In genomic region chr14:18342749-18343148, GRCm38 (mm10) we compare ENCODE assay signal across 27 mouse cellular contexts.
"Had no signal": no experiment of that assay in that cellular context is flagged by ENCODE, and none has a peak within 500 bp of the region (broad histone marks: within the 10 kb centered on the region; RNA-seq: fewer than 3 reads in every experiment).

No protein-coding gene starts in this region.

- ATAC-seq: hindbrain, postnatal 0 days; intestine, embryonic 16.5 days had no signal

- H3K4me1 ChIP-seq: heart, embryonic 15.5 days; hindbrain, embryonic 13.5 days; hindbrain, embryonic 15.5 days; kidney, embryonic 15.5 days; limb, embryonic 10.5 days; limb, embryonic 12.5 days; liver, embryonic 13.5 days; liver, embryonic 15.5 days had no signal

- H3K27ac ChIP-seq: heart, embryonic 13.5 days; heart, embryonic 15.5 days; hindbrain, embryonic 13.5 days; hindbrain, embryonic 15.5 days; hindbrain, postnatal 0 days; kidney, embryonic 15.5 days; kidney, postnatal 0 days; layer of hippocampus, adult 2 months; left cerebral cortex, adult 2 months; limb, embryonic 10.5 days; limb, embryonic 12.5 days; liver, embryonic 13.5 days; liver, embryonic 15.5 days had no signal

- H3K27me3 ChIP-seq: heart, embryonic 13.5 days; heart, embryonic 15.5 days; hindbrain, embryonic 13.5 days; hindbrain, embryonic 15.5 days; kidney, embryonic 15.5 days; limb, embryonic 12.5 days; liver, embryonic 13.5 days; liver, embryonic 15.5 days had no signal

- H3K36me3 ChIP-seq: heart, embryonic 13.5 days; heart, embryonic 15.5 days; hindbrain, embryonic 13.5 days; hindbrain, embryonic 15.5 days; kidney, embryonic 15.5 days; limb, embryonic 10.5 days; limb, embryonic 12.5 days; liver, embryonic 13.5 days; liver, embryonic 15.5 days had no signal

- H3K9me3 ChIP-seq: heart, embryonic 13.5 days; heart, embryonic 15.5 days; hindbrain, embryonic 13.5 days; hindbrain, embryonic 15.5 days; kidney, embryonic 15.5 days; limb, embryonic 10.5 days; limb, embryonic 12.5 days; liver, embryonic 13.5 days; liver, embryonic 15.5 days had no signal

- H3K4me3 ChIP-seq: heart, embryonic 13.5 days; heart, embryonic 15.5 days; hindbrain, embryonic 13.5 days; hindbrain, embryonic 15.5 days; kidney, embryonic 15.5 days; layer of hippocampus, adult 2 months; left cerebral cortex, adult 2 months; limb, embryonic 10.5 days; limb, embryonic 12.5 days; liver, embryonic 13.5 days; liver, embryonic 15.5 days had no signal

- DNase-seq: gastrocnemius, postnatal 10 days; gastrocnemius, postnatal 36 days; heart, adult 18-20 months; heart, postnatal 14 days; heart, postnatal 36 days; kidney, adult 11 months; kidney, adult 2 months; kidney, adult 9 months; kidney, postnatal 14 days; kidney, postnatal 36 days; liver; liver, embryonic 13.5 days had no signal

- H3K9ac ChIP-seq: heart, embryonic 13.5 days; heart, embryonic 15.5 days; hindbrain, embryonic 13.5 days; hindbrain, embryonic 15.5 days; kidney, embryonic 15.5 days; limb, embryonic 12.5 days; liver, embryonic 13.5 days; liver, embryonic 15.5 days had no signal

- H3K4me2 ChIP-seq: heart, embryonic 11.5 days; heart, embryonic 13.5 days; heart, embryonic 15.5 days; hindbrain, embryonic 13.5 days; hindbrain, embryonic 15.5 days; kidney, embryonic 15.5 days; limb, embryonic 12.5 days; liver, embryonic 11.5 days; liver, embryonic 13.5 days; liver, embryonic 15.5 days had no signal
